Mouse (Mus musculus) urinary bladder, postnatal 25 days (tissue): ENCODE measurements around the gene Zfp385c.

Experiments
- DNase-seq: peaks from one replicate; pipeline ENCODE4 v3.0.0; 2022; ENCODE audit warnings: low spot score

The Zfp385c gene

DNA sequence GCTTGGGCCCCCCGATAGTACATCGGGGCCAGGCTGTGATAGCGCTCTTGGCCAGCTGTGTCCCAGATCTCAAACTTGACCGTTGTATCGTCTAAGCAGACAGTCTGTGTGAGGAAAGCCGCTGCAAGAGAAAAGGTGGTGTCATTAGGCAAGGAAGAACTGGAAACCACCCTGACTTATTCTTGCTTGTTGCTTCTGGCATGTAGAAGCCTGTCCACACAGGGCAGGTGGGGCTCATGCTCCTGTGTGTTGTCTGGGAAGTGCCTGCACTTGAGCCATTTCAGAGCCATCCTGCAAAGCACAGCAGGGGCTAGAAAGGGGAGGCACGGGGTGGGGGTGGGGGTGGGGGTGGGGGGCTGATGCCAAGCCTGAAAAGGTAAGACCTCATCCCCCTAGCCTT is 26.2 kb upstream of the Zfp385c start:
- DNase-seq: no peak

GRCm38 (mm10) chr11:100716649-100717048 is 24.4 kb upstream of the Zfp385c start:
- no peak for DNase-seq

GRCm38 (mm10) chr11:100714948-100715347 is 22.7 kb upstream of the Zfp385c start:
- no peak for DNase-seq

DNA sequence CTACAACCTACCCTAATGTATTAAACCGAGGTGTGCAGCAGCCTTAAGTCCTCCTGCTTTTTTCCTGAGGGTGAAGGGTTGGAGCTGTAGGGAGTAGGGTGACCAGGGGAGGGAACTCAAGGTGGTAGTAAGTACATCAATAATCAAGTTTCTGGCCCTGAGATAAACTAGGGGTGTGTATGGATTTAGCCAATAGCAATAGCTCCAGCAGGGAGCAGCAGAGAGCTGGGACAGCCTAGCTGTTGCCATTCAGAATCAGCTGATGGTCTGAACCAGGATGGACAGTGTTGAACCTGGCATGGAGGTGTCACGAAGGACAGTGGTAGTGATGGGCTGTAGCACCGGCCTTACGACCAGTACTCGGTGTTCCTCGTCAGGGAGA is 22.3 kb upstream of the Zfp385c start:
- peak; percentile 71 for DNase-seq

GRCm38 (mm10) chr11:100713735-100714533 is 21.7 kb upstream of the Zfp385c start, which contains the start of gene Hspb9:
TSS of gene Hspb9 (plus strand) at chr11:100713850.
- peak; percentile 41 for DNase-seq

DNA sequence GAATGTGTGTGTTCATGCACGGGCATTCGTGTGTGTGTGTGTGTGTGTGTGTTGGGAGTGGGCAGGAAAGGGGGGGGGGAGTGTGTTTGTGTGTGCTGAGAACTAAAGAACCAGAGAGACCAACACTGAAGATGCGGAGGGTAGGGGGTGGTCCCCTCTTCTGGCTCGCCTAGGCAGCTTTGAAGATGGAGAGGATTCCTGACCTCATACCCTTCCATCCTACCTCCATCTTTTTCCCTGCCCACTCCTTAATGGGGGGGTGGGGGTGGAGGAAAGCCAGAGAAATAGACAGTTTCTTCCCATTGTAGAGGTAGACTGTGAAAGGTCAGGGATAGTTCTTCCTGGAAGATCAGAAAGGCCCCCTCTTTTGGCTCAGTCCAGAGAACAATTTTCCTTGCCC is 20.9 kb upstream of the Zfp385c start:
- no peak for DNase-seq

DNA sequence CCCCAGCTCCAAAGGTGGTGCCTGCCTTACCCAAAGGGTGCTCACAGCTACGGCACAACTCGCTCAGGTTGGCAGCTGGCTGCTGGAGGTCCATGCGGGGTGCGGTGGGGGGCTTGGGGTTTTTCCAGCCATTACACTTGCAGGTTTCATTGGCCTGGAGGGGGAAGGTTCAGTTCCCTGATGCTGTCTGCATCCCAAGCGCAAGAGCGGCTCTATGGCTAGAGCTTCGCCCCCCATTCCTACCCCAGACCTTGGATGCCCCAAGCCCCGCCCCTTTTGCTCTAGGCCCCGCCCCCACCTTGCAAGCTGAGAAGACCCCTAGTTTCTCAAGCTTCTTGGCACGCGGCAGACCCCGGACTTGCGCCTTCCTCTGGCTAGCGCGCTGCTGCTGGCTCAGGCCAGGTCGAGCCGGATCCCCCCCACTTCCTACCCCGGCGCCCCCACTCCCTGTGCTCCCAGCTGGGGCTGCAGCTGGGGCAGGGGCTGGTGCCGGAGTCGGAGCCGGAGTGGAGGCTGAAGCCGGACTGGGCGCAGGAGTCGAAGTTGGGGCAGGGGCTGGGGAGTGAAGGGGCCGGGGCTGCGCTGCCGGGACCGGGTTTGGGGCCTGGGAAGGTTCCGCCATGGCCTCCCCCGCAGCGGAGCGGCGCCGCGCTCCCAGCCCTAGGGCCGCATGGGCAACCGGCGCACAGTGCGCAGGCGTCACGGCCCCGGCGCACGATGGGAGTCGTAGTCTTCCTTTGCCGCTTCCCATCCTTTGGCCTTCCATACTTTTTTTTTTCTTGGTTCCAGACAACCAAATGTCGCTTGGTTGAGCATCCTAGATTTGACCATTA is 19.7 kb upstream of the Zfp385c start, which contains the start of gene Kat2a:
Gene Kat2a (minus strand): TSS at position 683 of the 833 bp plus-strand sequence.
- DNase-seq: peak; percentile 85

- DNase-seq: no peak
Observed at GRCm38 (mm10) chr11:100710977-100711376, 18.7 kb upstream of the Zfp385c start.

- no peak for DNase-seq
Observed at GRCm38 (mm10) chr11:100710528-100710927, 18.3 kb upstream of the Zfp385c start.

DNA sequence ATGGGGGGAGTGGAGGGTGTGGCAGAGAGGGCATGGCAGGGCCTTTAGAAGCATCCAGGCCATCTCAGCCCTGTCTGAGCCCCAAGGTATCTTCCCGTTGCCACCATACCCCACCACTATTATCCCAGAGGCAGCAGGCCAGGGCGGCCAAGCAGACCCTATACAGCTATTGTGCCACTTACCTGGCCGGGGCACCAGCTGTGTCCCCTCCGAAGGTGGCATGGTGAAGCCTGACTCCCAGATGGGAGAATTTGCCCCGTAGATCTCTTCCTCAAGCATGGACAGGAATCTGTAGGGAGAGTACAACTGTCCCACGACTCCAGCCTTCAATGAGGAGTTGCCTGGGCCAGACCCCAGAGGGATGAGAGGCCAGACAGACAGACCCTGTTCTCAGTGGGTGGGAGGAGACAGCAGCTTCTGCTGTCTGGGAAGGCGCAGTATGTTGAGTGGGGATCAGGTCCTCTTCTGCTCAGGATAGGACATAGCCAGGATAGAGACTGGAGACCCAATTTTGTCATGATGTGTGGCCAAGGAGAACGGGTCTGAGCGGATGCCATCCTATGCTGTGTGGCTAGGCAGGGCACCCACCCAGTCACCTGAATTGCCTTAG is 17.1 kb upstream of the Zfp385c start:
- no peak for DNase-seq

DNA sequence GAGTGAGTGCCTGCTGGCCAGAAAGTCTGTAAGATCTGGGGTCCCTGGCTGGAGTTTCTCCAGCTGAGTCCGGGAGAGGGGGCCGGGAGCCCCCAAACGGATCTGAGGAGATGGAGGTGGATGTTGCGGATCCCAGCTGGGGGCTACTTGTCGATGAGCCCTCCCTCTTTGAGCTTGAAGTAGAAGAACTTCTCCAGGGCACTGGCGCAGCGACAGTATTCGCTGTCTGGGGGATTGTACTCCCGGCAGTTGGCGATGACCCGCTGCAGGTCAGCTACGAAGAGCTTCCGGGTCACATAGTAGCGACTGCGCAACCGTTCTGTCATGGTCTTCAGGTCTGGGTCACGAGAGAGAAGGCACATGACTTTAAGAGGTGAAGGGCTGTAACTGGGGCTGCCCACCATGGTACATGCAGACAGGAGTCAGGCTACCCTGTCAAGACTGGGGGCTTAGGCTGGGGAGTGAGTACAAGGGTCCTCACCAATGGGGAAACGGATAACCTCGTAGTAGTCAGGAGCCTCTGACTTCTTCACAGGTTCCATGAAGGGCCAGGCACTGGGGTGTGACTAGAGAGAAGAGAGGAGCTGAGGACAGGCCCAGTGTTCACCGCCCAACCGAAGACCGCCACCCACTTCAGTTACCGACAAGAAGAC is 13.0 kb upstream of the Zfp385c start:
- no peak for DNase-seq

- DNase-seq: no peak
Observed at GRCm38 (mm10) chr11:100703851-100704531, 11.7 kb upstream of the Zfp385c start, which contains the start of gene Dhx58. TSS of gene Dhx58 (minus strand) at chr11:100704271.

GRCm38 (mm10) chr11:100703366-100703765 is 11.1 kb upstream of the Zfp385c start:
- no peak for DNase-seq

- no peak for DNase-seq
Observed at GRCm38 (mm10) chr11:100702906-100703305, 10.7 kb upstream of the Zfp385c start.

- peak; percentile 52 for DNase-seq
Observed at GRCm38 (mm10) chr11:100702081-100702851, 10.0 kb upstream of the Zfp385c start.

- peak; percentile 50 for DNase-seq
Observed at GRCm38 (mm10) chr11:100701301-100701700, 9.0 kb upstream of the Zfp385c start.

DNA sequence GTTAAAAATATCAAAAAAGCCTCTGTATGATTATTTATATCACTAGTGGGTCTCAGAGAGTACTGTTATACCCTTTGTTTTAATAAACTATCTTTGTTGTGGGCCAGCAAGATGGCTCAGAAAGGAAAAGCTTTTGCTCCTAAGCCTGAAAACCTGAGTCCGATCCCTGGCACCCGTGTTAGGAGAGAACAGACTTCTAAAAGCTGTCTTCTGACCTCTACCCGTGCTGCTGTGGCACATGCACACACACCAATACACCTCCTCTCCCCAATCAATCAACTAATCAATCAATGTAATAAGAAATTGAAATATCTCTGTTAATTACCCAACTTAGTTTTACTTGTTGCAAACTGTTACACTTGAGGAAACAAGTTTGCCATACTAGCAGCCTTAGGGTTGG is 8.5 kb upstream of the Zfp385c start:
- DNase-seq: no peak

DNA sequence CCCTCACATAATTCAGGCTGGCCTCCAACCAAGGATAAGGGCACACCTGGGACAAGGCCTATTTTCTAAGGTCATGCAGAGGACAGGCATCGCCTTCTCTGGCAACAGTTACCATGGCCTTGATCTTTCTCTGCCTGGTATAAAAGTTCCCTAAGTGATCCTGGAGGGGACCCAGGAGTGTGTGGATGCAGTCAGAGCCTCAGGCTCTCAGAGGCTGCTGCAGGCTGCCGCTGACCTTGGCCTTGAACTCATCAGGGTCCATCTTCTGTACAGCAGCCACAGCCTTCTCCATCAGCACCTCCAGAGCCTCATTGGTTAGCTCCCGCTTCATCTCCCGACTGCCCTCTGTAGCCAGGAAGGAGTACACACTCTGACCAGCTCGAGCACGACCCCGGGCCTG is 5.7 kb upstream of the Zfp385c start:
- DNase-seq: no peak

- peak; percentile 68 for DNase-seq
Observed at GRCm38 (mm10) chr11:100694926-100695325, 2.7 kb upstream of the Zfp385c start.

DNA sequence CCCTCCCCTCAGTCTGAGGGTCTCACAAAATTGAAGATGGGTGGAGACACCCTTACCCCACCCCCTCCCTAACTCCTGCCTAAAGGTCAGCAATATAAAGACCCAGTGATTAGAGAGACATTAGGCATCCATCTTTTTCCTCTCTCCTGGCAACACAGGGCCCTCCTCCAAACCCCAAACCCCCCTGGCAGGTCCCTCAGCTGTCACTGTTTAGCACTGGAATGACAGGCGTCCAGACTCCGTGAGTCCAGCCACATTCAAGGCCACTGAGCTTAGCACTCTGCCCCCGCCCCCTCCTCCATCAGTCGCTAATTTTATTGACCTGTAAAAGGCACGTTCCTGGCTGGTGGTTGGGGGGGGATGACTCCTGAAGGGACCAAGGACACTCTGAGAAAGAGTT is 899 bp upstream of the Zfp385c start:
- no peak for DNase-seq

DNA sequence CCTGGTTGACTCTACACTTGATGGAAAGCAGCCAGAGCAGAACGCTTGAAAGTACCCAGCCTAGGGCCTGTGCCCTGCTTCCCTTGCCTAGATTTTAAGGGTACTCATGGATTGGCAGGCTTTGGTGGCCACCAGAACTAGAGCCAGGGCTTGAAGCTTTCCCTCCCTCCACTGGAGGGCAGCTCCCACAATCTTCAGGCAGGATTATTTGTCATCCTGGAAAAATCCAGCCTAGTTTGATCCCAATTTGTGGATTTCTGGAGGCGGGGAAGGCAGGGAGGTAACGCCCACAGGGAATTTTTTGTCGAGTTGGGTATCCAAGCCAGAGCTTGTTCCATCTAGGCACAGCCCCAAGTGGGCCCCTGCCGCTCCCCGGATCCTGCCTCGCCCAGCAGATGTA is 1.9 kb downstream of the Zfp385c start:
- DNase-seq: no peak
